Mouse (Mus musculus) embryonic facial prominence, embryonic 10.5 days (tissue): ENCODE results near the gene Nectin2. TPM values are rescaled to one million over a fixed set of nuclear protein-coding genes. Genes with fewer than 3 reads are reported as not detected.
A peak's percentile ranks its signal among the peaks of the same experiment; 100 is the strongest.

Experiments
- DNase-seq: peaks from one replicate; pipeline ENCODE4 v3.0.0-alpha.2; 2017; ENCODE audit warnings: low spot score
- H3K27ac ChIP-seq: fragments of 300-500 bp; sonication (generic); replicated peaks from 2 replicates; pipeline ENCODE4 v1.5.1; 2016; ENCODE audit warnings: mild to moderate bottlenecking
- H3K27me3 ChIP-seq: fragments of 300-500 bp; sonication (generic); replicated peaks from 2 replicates; pipeline ENCODE4 v1.6.1; 2016; ENCODE audit warnings: low read depth, mild to moderate bottlenecking; ENCODE audit not compliant: poor library complexity, severe bottlenecking
- H3K36me3 ChIP-seq: fragments of 300-500 bp; sonication (generic); replicated peaks from 2 replicates; pipeline ENCODE4 v1.6.1; 2016; ENCODE audit warnings: mild to moderate bottlenecking, moderate library complexity
- H3K4me1 ChIP-seq: fragments of 300-500 bp; sonication (generic); 2 replicates; pipeline ENCODE4 v1.6.1; 2016
- H3K4me3 ChIP-seq: fragments of 300-500 bp; sonication (generic); 2 replicates; pipeline ENCODE4 v1.5.1; 2016; ENCODE audit warnings: mild to moderate bottlenecking, moderate library complexity
- H3K9me3 ChIP-seq: fragments of 300-500 bp; sonication (generic); 2 replicates; pipeline ENCODE4 v1.6.1; 2016; ENCODE audit warnings: mild to moderate bottlenecking
- WGBS: fragments of 180-500 bp; shearing (Covaris S2); methylation state at CpG from one replicate; pipeline ENCODE4 v1.1.7; 2016; 5-methylcytosine and 5-hydroxymethylcytosine counted together
- polyA plus RNA-seq: library from polyadenylated mRNA; unstranded; fragments of >200 nt; fragmentation: Nextera tagmentation; extraction: Ambion mirVana; gene quantifications from 2 replicates; pipeline ENCODE4 v1.2.1, GENCODE M21; 2016

Gene Nectin2
- polyA plus RNA-seq, 1 experiment from 2014 or later: 110 TPM

GRCm38 (mm10) chr7:19726541-19726940, 23.7 kb downstream of the Nectin2 start:
- H3K27ac ChIP-seq: no peak overlapping the region
- H3K36me3 ChIP-seq: peaks cover 100% of the 10 kb centered on the region
- no peak overlapping the region for H3K4me3 ChIP-seq
- H3K4me1 ChIP-seq: no peaks in the 10 kb centered on the region
- H3K9me3 ChIP-seq: peaks cover 4% of the 10 kb centered on the region; the same call in 1 of the 2 replicates
- 91% methylated on average over 4 of the region's 4 CpGs for WGBS
- DNase-seq: no peak
- H3K27me3 ChIP-seq: no peaks in the 10 kb centered on the region

- Histone ChIP-seq H3K4me1 (no peaks in the 10 kb centered on the region), H3K27ac (no peak overlapping the region), H3K9me3 (peaks cover 15% of the 10 kb centered on the region), H3K27me3 (no peaks in the 10 kb centered on the region), H3K36me3 (peaks cover 100% of the 10 kb centered on the region), H3K4me3 (no peak overlapping the region)
- DNase-seq: no peak
- 96% methylated on average over 12 of the region's 12 CpGs for whole genome bisulfite sequencing
Measured at GRCm38 (mm10) chr7:19724167-19724566, 26.1 kb downstream of the Nectin2 start.

- peak; percentile 20 for DNase-seq
- no peaks in the 10 kb centered on the region for H3K27me3 ChIP-seq
- peaks cover 15% of the 10 kb centered on the region for H3K9me3 ChIP-seq
- no peaks in the 10 kb centered on the region for H3K4me1 ChIP-seq
- WGBS: 88% methylated on average over 6 of the region's 6 CpGs
- peaks cover 100% of the 10 kb centered on the region for H3K36me3 ChIP-seq
- H3K4me3 ChIP-seq: no peak overlapping the region
- H3K27ac ChIP-seq: no peak overlapping the region
Measured at GRCm38 (mm10) chr7:19722754-19723195, 27.5 kb downstream of the Nectin2 start.

GRCm38 (mm10) chr7:19719200-19719599, 31.1 kb downstream of the Nectin2 start:
- Histone ChIP-seq H3K9me3 (peaks cover 15% of the 10 kb centered on the region), H3K27me3 (no peaks in the 10 kb centered on the region), H3K4me3 (no peak overlapping the region), H3K27ac (no peak overlapping the region), H3K36me3 (peaks cover 76% of the 10 kb centered on the region), H3K4me1 (peaks cover 14% of the 10 kb centered on the region)
- no peak for DNase-seq
- WGBS: 90% methylated on average over 4 of the region's 4 CpGs

- H3K27me3 ChIP-seq: no peaks in the 10 kb centered on the region
- WGBS: 92% methylated on average over 5 of the region's 5 CpGs
- no peak for DNase-seq
- no peak overlapping the region for H3K4me3 ChIP-seq
- peaks cover 75% of the 10 kb centered on the region for H3K36me3 ChIP-seq
- peaks cover 15% of the 10 kb centered on the region for H3K9me3 ChIP-seq
- H3K4me1 ChIP-seq: peaks cover 22% of the 10 kb centered on the region
- no peak overlapping the region for H3K27ac ChIP-seq
Measured at GRCm38 (mm10) chr7:19718297-19718952, 31.9 kb downstream of the Nectin2 start.

GRCm38 (mm10) chr7:19717346-19717745, 32.9 kb downstream of the Nectin2 start:
- Histone ChIP-seq H3K27ac (no peak overlapping the region), H3K4me3 (no peak overlapping the region), H3K4me1 (peaks cover 25% of the 10 kb centered on the region), H3K36me3 (peaks cover 75% of the 10 kb centered on the region), H3K9me3 (peaks cover 15% of the 10 kb centered on the region), H3K27me3 (no peaks in the 10 kb centered on the region)
- DNase-seq: no peak
- 87% methylated on average over 4 of the region's 4 CpGs for WGBS

- DNase-seq: no peak
- Histone ChIP-seq H3K9me3 (peaks cover 14% of the 10 kb centered on the region), H3K27ac (peak overlapping the region; percentile 84; the same call in 1 of the 2 replicates), H3K36me3 (peaks cover 75% of the 10 kb centered on the region), H3K4me1 (peaks cover 25% of the 10 kb centered on the region), H3K27me3 (no peaks in the 10 kb centered on the region), H3K4me3 (peak overlapping the region; percentile 100)
- 84% methylated on average over 2 of the region's 2 CpGs for WGBS
Measured at GRCm38 (mm10) chr7:19716822-19717221, 33.5 kb downstream of the Nectin2 start.

- no peak for DNase-seq
- Histone ChIP-seq H3K27me3 (no peaks in the 10 kb centered on the region), H3K27ac (peak overlapping the region; percentile 84), H3K4me1 (peaks cover 25% of the 10 kb centered on the region), H3K4me3 (peak overlapping the region; percentile 100), H3K9me3 (peaks cover 8% of the 10 kb centered on the region), H3K36me3 (peaks cover 75% of the 10 kb centered on the region)
- WGBS: 7% methylated on average over 18 of the region's 18 CpGs
Measured at GRCm38 (mm10) chr7:19716055-19716682, 34.1 kb downstream of the Nectin2 start.

GRCm38 (mm10) chr7:19715239-19716054, 34.8 kb downstream of the Nectin2 start, which contains the start of gene Tomm40:
Gene Tomm40 (minus strand): TSS chr7:19715438.
- H3K4me3 ChIP-seq: peak within 1 kb of the TSS; percentile 100
- under 1% methylated on average over 59 of the region's 59 CpGs for WGBS
- peaks cover 75% of the 10 kb centered on the region for H3K36me3 ChIP-seq
- no peaks in the 10 kb centered on the region for H3K27me3 ChIP-seq
- peaks cover under 1% of the 10 kb centered on the region; the same call in 1 of the 2 replicates for H3K9me3 ChIP-seq
- peak; percentile 99 for DNase-seq
- H3K4me1 ChIP-seq: peaks cover 25% of the 10 kb centered on the region
- H3K27ac ChIP-seq: peak within 1 kb of the TSS; percentile 90

GRCm38 (mm10) chr7:19714836-19715235, 35.4 kb downstream of the Nectin2 start:
- peak overlapping the region; percentile 90 for H3K27ac ChIP-seq
- H3K36me3 ChIP-seq: peaks cover 75% of the 10 kb centered on the region
- no peaks in the 10 kb centered on the region for H3K9me3 ChIP-seq
- H3K4me1 ChIP-seq: peaks cover 25% of the 10 kb centered on the region
- WGBS: under 1% methylated on average over 39 of the region's 39 CpGs
- no peaks in the 10 kb centered on the region for H3K27me3 ChIP-seq
- peak overlapping the region; percentile 100 for H3K4me3 ChIP-seq
- no peak for DNase-seq

- peaks cover 25% of the 10 kb centered on the region for H3K4me1 ChIP-seq
- peak overlapping the region; percentile 100; the same call in 1 of the 2 replicates for H3K4me3 ChIP-seq
- no peak for DNase-seq
- 88% methylated on average over 9 of the region's 9 CpGs for WGBS
- H3K27me3 ChIP-seq: no peaks in the 10 kb centered on the region
- peaks cover 75% of the 10 kb centered on the region for H3K36me3 ChIP-seq
- no peak overlapping the region for H3K27ac ChIP-seq
- H3K9me3 ChIP-seq: no peaks in the 10 kb centered on the region
Measured at GRCm38 (mm10) chr7:19713598-19713997, 36.7 kb downstream of the Nectin2 start.

- no peak overlapping the region for H3K27ac ChIP-seq
- peaks cover 25% of the 10 kb centered on the region for H3K4me1 ChIP-seq
- no peaks in the 10 kb centered on the region for H3K27me3 ChIP-seq
- DNase-seq: peak; percentile 30
- H3K36me3 ChIP-seq: peaks cover 75% of the 10 kb centered on the region
- no peaks in the 10 kb centered on the region for H3K9me3 ChIP-seq
- peak overlapping the region; percentile 100; the same call in 1 of the 2 replicates for H3K4me3 ChIP-seq
- WGBS: 57% methylated on average over 4 of the region's 4 CpGs
Measured at GRCm38 (mm10) chr7:19713196-19713595, 37.1 kb downstream of the Nectin2 start.
